ENCODE assay signal across 8 mouse cellular contexts in genomic region chr15:10470151-10470831, GRCm38 (mm10). TPM values are rescaled to one million over a fixed set of nuclear protein-coding genes. Genes with fewer than 3 reads are reported as not detected.
DNase-seq lines count a peak whose midpoint lies in the region; ATAC-seq and TF ChIP-seq lines count a peak whose summit lies in the region.

Gene Dnajc21, minus strand, starts transcription at chr15:10470516.

- peak; percentile 99 for ATAC-seq in intestine, embryonic 15.5 days
- ATAC-seq in limb, embryonic 11.5 days (ENCODE audit: insufficient number of reproducible peaks, low FRiP score, low TSS enrichment, low read depth), result peak; percentile 91
- peak; percentile 96 for ATAC-seq in midbrain, embryonic 13.5 days

- peak within 1 kb of the TSS; percentile 79 for H3K4me2 ChIP-seq in intestine, embryonic 15.5 days (replicated peaks)
- H3K4me2 ChIP-seq in limb, embryonic 11.5 days (ENCODE audit: low read depth, severe bottlenecking), result peak within 1 kb of the TSS; percentile 55
- peak within 1 kb of the TSS; percentile 86 for H3K4me2 ChIP-seq in midbrain, embryonic 13.5 days (replicated peaks)

- H3K27ac ChIP-seq in intestine, embryonic 15.5 days, result peak within 1 kb of the TSS; percentile 73
- 0 out of 2 replicates have a peak within 1 kb of the TSS, but pooled peaks have one; percentile 42 for H3K27ac ChIP-seq in limb, embryonic 11.5 days (replicated peaks; ENCODE audit: low read depth, low read length)
- peak within 1 kb of the TSS; percentile 86 for H3K27ac ChIP-seq in midbrain, embryonic 13.5 days
- peak within 1 kb of the TSS; percentile 56 for H3K27ac ChIP-seq in small intestine, adult 2 months (ENCODE audit: insufficient read depth, low read depth, low read length)

- peak; percentile 27; the same call in 1 of the 2 replicates for TF ChIP-seq POLR2A in small intestine, adult 2 months (IDR thresholded peaks at IDR 0.05; ENCODE audit: low read depth, low read length)

- peaks cover 6% of the 10 kb centered on the region for H3K36me3 ChIP-seq in intestine, embryonic 15.5 days
- H3K36me3 ChIP-seq in limb, embryonic 11.5 days (ENCODE audit: control insufficient read depth, insufficient read depth, low read length), result no peaks in the 10 kb centered on the region; the same call in 1 of the 2 replicates
- H3K36me3 ChIP-seq in midbrain, embryonic 13.5 days, result peaks cover 3% of the 10 kb centered on the region
- peaks cover 2% of the 10 kb centered on the region for H3K36me3 ChIP-seq in small intestine, adult 2 months (ENCODE audit: control insufficient read depth, insufficient read depth, low read length)

- peak within 1 kb of the TSS; percentile 86 for H3K4me3 ChIP-seq in intestine, embryonic 15.5 days (replicated peaks)
- H3K4me3 ChIP-seq in limb, embryonic 11.5 days (ENCODE audit: low read depth, low read length), result peak within 1 kb of the TSS; percentile 59
- peak within 1 kb of the TSS; percentile 69 for H3K4me3 ChIP-seq in midbrain, embryonic 13.5 days (replicated peaks)
- H3K4me3 ChIP-seq in small intestine, adult 2 months (ENCODE audit: low read depth, low read length), result peak within 1 kb of the TSS; percentile 79

- H3K9ac ChIP-seq in intestine, embryonic 15.5 days, result peak within 1 kb of the TSS; percentile 74
- H3K9ac ChIP-seq in limb, embryonic 11.5 days (ENCODE audit: low read length), result peak within 1 kb of the TSS; percentile 78
- peak within 1 kb of the TSS; percentile 81 for H3K9ac ChIP-seq in midbrain, embryonic 13.5 days (replicated peaks)

- no peak for TF ChIP-seq CTCF in small intestine, adult 2 months (IDR thresholded peaks at IDR 0.05; ENCODE audit: extremely low read depth, insufficient read length, insufficient replicate concordance, low read depth, low read length)

- WGBS in intestine, embryonic 15.5 days, result under 1% methylated on average over 75 of the region's 87 CpGs
- WGBS in limb, embryonic 11.5 days, result under 1% methylated on average over 69 of the region's 87 CpGs
- under 1% methylated on average over 62 of the region's 87 CpGs for WGBS in midbrain, embryonic 13.5 days
- 1% methylated on average over 78 of the region's 87 CpGs for WGBS in small intestine, adult 2 months

- H3K27me3 ChIP-seq in intestine, embryonic 15.5 days (replicated peaks), result no peaks in the 10 kb centered on the region
- H3K27me3 ChIP-seq in limb, embryonic 11.5 days (ENCODE audit: control insufficient read depth, insufficient read depth, low read length), result no peaks in the 10 kb centered on the region
- no peaks in the 10 kb centered on the region for H3K27me3 ChIP-seq in midbrain, embryonic 13.5 days
- no peaks in the 10 kb centered on the region for H3K27me3 ChIP-seq in small intestine, adult 2 months (ENCODE audit: control insufficient read depth, insufficient read depth, low read length)

- H3K4me1 ChIP-seq in intestine, embryonic 15.5 days (replicated peaks), result peaks cover 9% of the 10 kb centered on the region; the same call in 1 of the 2 replicates
- H3K4me1 ChIP-seq in limb, embryonic 11.5 days (ENCODE audit: control insufficient read depth, insufficient read depth, low read length), result no peaks in the 10 kb centered on the region
- peaks cover 22% of the 10 kb centered on the region for H3K4me1 ChIP-seq in midbrain, embryonic 13.5 days (replicated peaks)
- peaks cover 5% of the 10 kb centered on the region; the same call in 1 of the 2 replicates for H3K4me1 ChIP-seq in small intestine, adult 2 months (ENCODE audit: control insufficient read depth, insufficient read depth, insufficient read length, low read length)

- DNase-seq in layer of hippocampus, adult 11-12 months (ENCODE audit: low spot score), result peak; percentile 83
- DNase-seq in layer of hippocampus, adult 9-10 months (ENCODE audit: low spot score), result no peak
- DNase-seq in embryo, embryonic 11 days, result peak; percentile 92
- peak; percentile 89 for DNase-seq in gastrocnemius, postnatal 25 days
- peak; percentile 85 for DNase-seq in limb, embryonic 11.5 days (ENCODE audit: low spot score)

- H3K9me3 ChIP-seq in intestine, embryonic 15.5 days, result no peaks in the 10 kb centered on the region
- no peaks in the 10 kb centered on the region for H3K9me3 ChIP-seq in limb, embryonic 11.5 days (ENCODE audit: control insufficient read depth, low read length)
- H3K9me3 ChIP-seq in midbrain, embryonic 13.5 days, result no peaks in the 10 kb centered on the region

RNA-seq across cellular contexts. Expression of gene Dnajc21, which starts in this region (rescaled TPM):
- total RNA-seq in gastrocnemius, postnatal 25 days (2021), result 10 to 100 TPM; 42.9 to 51.0 TPM
- 11.4 and 13.3 TPM in 2 replicates for polyA plus RNA-seq in intestine, embryonic 15.5 days (2015; fragmentation: Nextera tagmentation; extraction: Ambion mirVana)
- polyA plus RNA-seq in limb, embryonic 11.5 days (2014; fragmentation: Nextera tagmentation; extraction: Ambion mirVana), result 18.3 and 20.8 TPM in 2 replicates
- 9.8 and 10.5 TPM in 2 replicates for polyA plus RNA-seq in midbrain, embryonic 13.5 days (2015; fragmentation: Nextera tagmentation; extraction: Ambion mirVana)
- 0.30 and 0.77 TPM in 2 replicates for polyA plus RNA-seq in small intestine, adult 2 months (2012; rRNA removed)
